Mouse (Mus musculus): ENCODE data around the gene Pon2.
"Not testable (repeated sequence)": the region's sequence is repeated elsewhere in the genome, so short reads cannot be mapped to it uniquely, and the experiment has no call there.

Gene Pon2

DNA sequence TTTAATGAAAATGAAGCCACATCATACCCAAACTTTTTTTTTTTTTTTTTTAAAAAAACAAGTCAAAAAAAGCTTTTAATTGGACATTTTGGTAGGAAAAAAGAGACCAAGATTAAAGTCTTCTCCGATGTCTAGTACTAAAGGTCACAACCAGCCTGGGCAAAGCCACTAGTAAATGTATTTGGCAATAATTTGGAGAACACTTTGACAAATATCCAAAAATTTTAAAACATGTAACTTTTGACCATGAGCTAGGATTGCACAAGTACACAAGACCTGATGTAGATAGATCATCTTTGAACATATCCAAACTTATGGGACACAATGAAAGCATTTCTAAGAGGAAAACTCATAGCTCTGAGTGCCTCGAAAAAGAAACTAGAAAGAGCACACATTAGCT, 74.7 kb downstream of the Pon2 start:
- not testable (repeated sequence) for DNase-seq (ENCODE audit: low spot score)

DNA sequence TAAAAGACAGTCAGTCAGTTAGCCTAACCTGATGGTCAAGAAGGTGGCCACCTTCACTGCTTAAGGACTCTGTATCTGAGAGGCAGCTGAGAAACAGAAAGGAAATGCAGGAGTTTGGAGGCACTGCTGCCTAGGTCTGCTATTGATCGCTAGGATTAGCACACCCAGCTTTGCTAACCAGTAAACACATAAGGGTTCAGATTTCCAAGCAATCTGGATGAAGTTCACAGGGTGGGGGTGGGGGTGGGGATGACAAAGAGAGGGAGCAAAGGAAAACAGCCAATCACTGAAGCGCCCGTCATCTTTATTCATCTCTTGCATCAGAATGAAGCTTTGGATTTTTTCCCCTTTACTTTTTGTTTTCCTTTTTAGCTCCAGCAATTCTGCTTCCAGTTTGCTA, 76.2 kb downstream of the Pon2 start:
- DNase-seq (ENCODE audit: low spot score), result no peak

DNA sequence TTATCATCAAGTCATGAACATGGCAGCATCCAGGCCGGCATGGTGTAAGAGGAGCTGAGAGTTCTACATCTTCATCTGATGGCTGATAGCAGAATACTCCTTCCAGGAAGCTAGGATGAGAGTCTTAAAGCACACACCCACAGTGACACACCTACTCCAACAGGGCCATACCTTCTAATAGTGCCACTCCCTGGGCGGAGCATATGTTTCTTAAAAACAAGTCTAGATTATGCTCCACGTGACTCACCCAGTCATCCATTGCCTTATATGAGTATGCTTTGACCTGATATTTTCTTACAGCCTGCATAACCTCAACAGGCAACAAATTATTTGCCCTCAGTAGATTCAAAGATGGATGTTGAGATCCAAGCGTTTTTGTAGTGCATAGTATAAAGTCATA, 80.1 kb downstream of the Pon2 start:
- no peak for DNase-seq (ENCODE audit: low spot score)
